Mouse (Mus musculus): ENCODE results near the gene Ifi35. TPM values are rescaled to one million over a fixed set of nuclear protein-coding genes. Genes with fewer than 3 reads are reported as not detected.
A peak's percentile ranks its signal among the peaks of the same experiment; 100 is the strongest.
"Not testable (repeated sequence)": the region's sequence is repeated elsewhere in the genome, so short reads cannot be mapped to it uniquely, and the experiment has no call there.

The Ifi35 gene
- polyA plus RNA-seq, 1 experiment from 2014 or later, result 37.4 TPM

GRCm38 (mm10) chr11:101474298-101474697 is 26.1 kb downstream of the Ifi35 start:
- no peak for DNase-seq (ENCODE audit: low spot score)
- Histone ChIP-seq H3K9me3 (ENCODE audit: control insufficient read depth, low read length) (no peaks in the 10 kb centered on the region), H3K27ac (replicated peaks) (no peak overlapping the region), H3K9ac (ENCODE audit: low read length) (no peak overlapping the region), H3K4me3 (ENCODE audit: low read depth, low read length) (no peak overlapping the region), H3K27me3 (ENCODE audit: control insufficient read depth, insufficient read depth, low read length) (no peaks in the 10 kb centered on the region), H3K36me3 (ENCODE audit: control insufficient read depth, insufficient read depth, low read length) (no peaks in the 10 kb centered on the region), H3K4me1 (replicated peaks; ENCODE audit: control insufficient read depth, insufficient read depth) (no peaks in the 10 kb centered on the region), H3K4me2 (replicated peaks; ENCODE audit: low read depth) (no peak overlapping the region)
- TF ChIP-seq CTCF (IDR thresholded peaks at IDR 0.05; ENCODE audit: low read depth) (no peak), EP300 (optimal IDR thresholded peaks at IDR 0.05) (no peak)
- no peak for ATAC-seq (ENCODE audit: low FRiP score, low TSS enrichment)
- 58% methylated on average over 5 of the region's 5 CpGs for WGBS

GRCm38 (mm10) chr11:101476361-101476760 is 28.2 kb downstream of the Ifi35 start:
- not testable (repeated sequence) for H3K27ac ChIP-seq (replicated peaks); H3K27me3 ChIP-seq (ENCODE audit: control insufficient read depth, insufficient read depth, low read length); H3K4me2 ChIP-seq (replicated peaks; ENCODE audit: low read depth); DNase-seq (ENCODE audit: low spot score); H3K9me3 ChIP-seq (ENCODE audit: control insufficient read depth, low read length); H3K4me3 ChIP-seq (ENCODE audit: low read depth, low read length); H3K4me1 ChIP-seq (replicated peaks; ENCODE audit: control insufficient read depth, insufficient read depth); H3K9ac ChIP-seq (ENCODE audit: low read length); ATAC-seq (ENCODE audit: low FRiP score, low TSS enrichment); H3K36me3 ChIP-seq (ENCODE audit: control insufficient read depth, insufficient read depth, low read length)
- 84% methylated on average over 4 of the region's 4 CpGs for WGBS

GRCm38 (mm10) chr11:101477194-101477551 is 29.0 kb downstream of the Ifi35 start:
- Histone ChIP-seq H3K36me3 (ENCODE audit: control insufficient read depth, insufficient read depth, low read length) (no peaks in the 10 kb centered on the region), H3K27ac (replicated peaks) (no peak overlapping the region), H3K9ac (ENCODE audit: low read length) (no peak overlapping the region), H3K27me3 (ENCODE audit: control insufficient read depth, insufficient read depth, low read length) (no peaks in the 10 kb centered on the region), H3K4me3 (ENCODE audit: low read depth, low read length) (no peak overlapping the region), H3K4me1 (replicated peaks; ENCODE audit: control insufficient read depth, insufficient read depth) (no peaks in the 10 kb centered on the region), H3K4me2 (replicated peaks; ENCODE audit: low read depth) (no peak overlapping the region), H3K9me3 (ENCODE audit: control insufficient read depth, low read length) (no peaks in the 10 kb centered on the region)
- DNase-seq (ENCODE audit: low spot score) (no peak), ATAC-seq (ENCODE audit: low FRiP score, low TSS enrichment) (no peak)
- TF ChIP-seq CTCF (IDR thresholded peaks at IDR 0.05; ENCODE audit: low read depth), result no peak
- TF ChIP-seq EP300 (optimal IDR thresholded peaks at IDR 0.05), result no peak
- 53% methylated on average over 4 of the region's 4 CpGs for WGBS

GRCm38 (mm10) chr11:101477552-101478211 is 29.5 kb downstream of the Ifi35 start:
- Histone ChIP-seq H3K9me3 (ENCODE audit: control insufficient read depth, low read length) (no peaks in the 10 kb centered on the region), H3K4me3 (ENCODE audit: low read depth, low read length) (no peak overlapping the region), H3K4me1 (replicated peaks; ENCODE audit: control insufficient read depth, insufficient read depth) (no peaks in the 10 kb centered on the region), H3K4me2 (replicated peaks; ENCODE audit: low read depth) (no peak overlapping the region), H3K9ac (ENCODE audit: low read length) (no peak overlapping the region), H3K27me3 (ENCODE audit: control insufficient read depth, insufficient read depth, low read length) (no peaks in the 10 kb centered on the region), H3K36me3 (ENCODE audit: control insufficient read depth, insufficient read depth, low read length) (no peaks in the 10 kb centered on the region), H3K27ac (replicated peaks) (no peak overlapping the region)
- no peak for DNase-seq (ENCODE audit: low spot score)
- no peak for ATAC-seq (ENCODE audit: low FRiP score, low TSS enrichment)
- TF ChIP-seq EP300 (optimal IDR thresholded peaks at IDR 0.05) (no peak), CTCF (IDR thresholded peaks at IDR 0.05; ENCODE audit: low read depth) (no peak)
- 67% methylated on average over 10 of the region's 10 CpGs for WGBS

GRCm38 (mm10) chr11:101479171-101479635 is 31.0 kb downstream of the Ifi35 start:
- no peak for DNase-seq (ENCODE audit: low spot score)
- H3K27me3 ChIP-seq (ENCODE audit: control insufficient read depth, insufficient read depth, low read length), result no peaks in the 10 kb centered on the region
- H3K27ac ChIP-seq (replicated peaks), result no peak overlapping the region
- H3K9me3 ChIP-seq (ENCODE audit: control insufficient read depth, low read length), result no peaks in the 10 kb centered on the region
- WGBS, result 15% methylated on average over 17 of the region's 18 CpGs
- no peak overlapping the region for H3K9ac ChIP-seq (ENCODE audit: low read length)
- no peak overlapping the region for H3K4me3 ChIP-seq (ENCODE audit: low read depth, low read length)
- ATAC-seq (ENCODE audit: low FRiP score, low TSS enrichment), result no peak
- no peaks in the 10 kb centered on the region for H3K4me1 ChIP-seq (replicated peaks; ENCODE audit: control insufficient read depth, insufficient read depth)
- TF ChIP-seq CTCF (IDR thresholded peaks at IDR 0.05; ENCODE audit: low read depth) (no peak), EP300 (optimal IDR thresholded peaks at IDR 0.05) (no peak)
- no peaks in the 10 kb centered on the region for H3K36me3 ChIP-seq (ENCODE audit: control insufficient read depth, insufficient read depth, low read length)
- H3K4me2 ChIP-seq (replicated peaks; ENCODE audit: low read depth), result 0 out of 2 replicates have a peak overlapping the region, but pooled peaks have one; percentile 9

GRCm38 (mm10) chr11:101480912-101481311 is 32.7 kb downstream of the Ifi35 start:
- no peak for TF ChIP-seq EP300 (optimal IDR thresholded peaks at IDR 0.05)
- no peak for TF ChIP-seq CTCF (IDR thresholded peaks at IDR 0.05; ENCODE audit: low read depth)
- H3K4me2 ChIP-seq (replicated peaks; ENCODE audit: low read depth), result no peak overlapping the region
- H3K36me3 ChIP-seq (ENCODE audit: control insufficient read depth, insufficient read depth, low read length), result no peaks in the 10 kb centered on the region
- no peak overlapping the region for H3K27ac ChIP-seq (replicated peaks)
- no peak overlapping the region for H3K9ac ChIP-seq (ENCODE audit: low read length)
- peak; percentile 72 for ATAC-seq (ENCODE audit: low FRiP score, low TSS enrichment)
- no peak for DNase-seq (ENCODE audit: low spot score)
- H3K4me3 ChIP-seq (ENCODE audit: low read depth, low read length), result no peak overlapping the region
- no peaks in the 10 kb centered on the region for H3K9me3 ChIP-seq (ENCODE audit: control insufficient read depth, low read length)
- 21% methylated on average over 6 of the region's 6 CpGs for WGBS
- H3K27me3 ChIP-seq (ENCODE audit: control insufficient read depth, insufficient read depth, low read length), result no peaks in the 10 kb centered on the region
- no peaks in the 10 kb centered on the region for H3K4me1 ChIP-seq (replicated peaks; ENCODE audit: control insufficient read depth, insufficient read depth)

Data from stomach, postnatal 0 days (tissue).